Mouse (Mus musculus): Measurements from ENCODE around the gene Alg12.

DNA sequence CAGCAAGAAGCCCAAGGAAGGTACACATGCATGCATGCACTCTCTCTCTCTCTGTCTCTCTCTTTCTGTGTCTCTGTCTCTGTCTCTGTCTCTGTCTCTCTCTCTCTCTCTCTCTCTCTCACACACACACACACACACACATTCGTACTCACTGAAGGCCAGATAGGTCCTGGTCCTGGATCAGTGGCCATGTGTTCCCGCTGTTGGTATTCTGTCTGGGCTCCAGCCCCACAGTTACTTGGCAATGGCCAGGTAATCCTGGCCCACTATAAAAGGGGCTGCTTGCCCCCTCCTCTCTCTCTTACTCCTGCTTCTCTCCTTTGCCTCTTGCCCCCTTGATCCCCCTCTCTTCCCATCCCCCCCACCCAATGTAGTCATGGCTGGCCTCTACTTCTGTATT is 22.0 kb upstream of the Alg12 start:
- no peak for TF ChIP-seq POLR2A (IDR thresholded peaks at IDR 0.05; ENCODE audit: insufficient read depth, low read depth, low read length)
- TF ChIP-seq CTCF (IDR thresholded peaks at IDR 0.05) = no peak
- no peak for TF ChIP-seq EP300 (IDR thresholded peaks at IDR 0.05; ENCODE audit: insufficient read depth, low read depth, low read length)
